In genomic region chr1:38834899-38835298, GRCm38 (mm10) we compare ENCODE assay signal across 8 mouse cellular contexts. TPM values are rescaled to one million over a fixed set of nuclear protein-coding genes. Genes with fewer than 3 reads are reported as not detected.
A peak's percentile ranks its signal among the peaks of the same experiment; 100 is the strongest.
DNase-seq lines count a peak whose midpoint lies in the region; ATAC-seq and TF ChIP-seq lines count a peak whose summit lies in the region.

No protein-coding gene starts in this region.

- no peak for DNase-seq in gastrocnemius, adult 2 months
- DNase-seq in gastrocnemius, adult 18-20 months (ENCODE audit: low spot score) = no peak
- peak; percentile 9 for DNase-seq in lung, postnatal 10 days
- no peak for DNase-seq in lung, postnatal 14 days
- DNase-seq in embryo, embryonic 9.5 days (ENCODE audit: extremely low spot score) = peak; percentile 47

- H3K4me3 ChIP-seq in gastrocnemius, adult 2 months = no peak overlapping the region
- H3K4me3 ChIP-seq in hindbrain, embryonic 12.5 days = peak overlapping the region; percentile 77; the same call in 1 of the 2 replicates
- H3K4me3 ChIP-seq in neural tube, embryonic 14.5 days (ENCODE audit: low read depth, low read length) = peak overlapping the region; percentile 75

- H3K4me1 ChIP-seq in hindbrain, embryonic 12.5 days = peaks cover 9% of the 10 kb centered on the region
- peaks cover 12% of the 10 kb centered on the region; the same call in 1 of the 2 replicates for H3K4me1 ChIP-seq in neural tube, embryonic 14.5 days (ENCODE audit: control insufficient read depth, insufficient read depth, low read length)

- 0 out of 2 replicates have a peak, but pooled peaks cover 3% of the 10 kb centered on the region for H3K36me3 ChIP-seq in hindbrain, embryonic 12.5 days
- H3K36me3 ChIP-seq in neural tube, embryonic 14.5 days (ENCODE audit: control insufficient read depth, insufficient read depth, low read length) = no peaks in the 10 kb centered on the region

- intact Hi-C loops in gastrocnemius, adult 2 months (cut with DNase I) = no loop called here

- no peak overlapping the region for H3K27ac ChIP-seq in gastrocnemius, adult 2 months
- no peak overlapping the region for H3K27ac ChIP-seq in hindbrain, embryonic 12.5 days
- no peak overlapping the region for H3K27ac ChIP-seq in neural tube, embryonic 14.5 days (ENCODE audit: low read depth, low read length)

- H3K4me2 ChIP-seq in hindbrain, embryonic 12.5 days (replicated peaks) = peak overlapping the region; percentile 99
- H3K4me2 ChIP-seq in neural tube, embryonic 14.5 days (ENCODE audit: low read depth, low read length) = peak overlapping the region; percentile 98

- no peak for ATAC-seq in hindbrain, embryonic 12.5 days (ENCODE audit: low FRiP score)
- no peak for ATAC-seq in neural tube, embryonic 14.5 days (ENCODE audit: low read depth)
- ATAC-seq in frontal cortex, adult (ENCODE audit: low TSS enrichment) = no peak

- H3K9me3 ChIP-seq in hindbrain, embryonic 12.5 days (replicated peaks) = no peaks in the 10 kb centered on the region
- H3K9me3 ChIP-seq in neural tube, embryonic 14.5 days (ENCODE audit: control insufficient read depth, low read length) = no peaks in the 10 kb centered on the region

- no peak overlapping the region for H3K9ac ChIP-seq in hindbrain, embryonic 12.5 days
- H3K9ac ChIP-seq in neural tube, embryonic 14.5 days (replicated peaks; ENCODE audit: low read depth, low read length) = no peak overlapping the region

- 23% methylated on average over 3 of the region's 3 CpGs for WGBS in hindbrain, embryonic 12.5 days
- 29% methylated on average over 3 of the region's 3 CpGs for WGBS in neural tube, embryonic 14.5 days

- peaks cover 33% of the 10 kb centered on the region for H3K27me3 ChIP-seq in hindbrain, embryonic 12.5 days
- no peaks in the 10 kb centered on the region for H3K27me3 ChIP-seq in neural tube, embryonic 14.5 days (ENCODE audit: control insufficient read depth, insufficient read depth, low read length)

- peak; percentile 33; the same call in 1 of the 2 replicates for TF ChIP-seq CTCF in gastrocnemius, adult 2 months (IDR thresholded peaks at IDR 0.05)

RNA-seq across cellular contexts. Expression of gene Lonrf2, which starts 1.6 kb away (rescaled TPM):
- total RNA-seq in gastrocnemius, adult 2 months (2021) = under 1 TPM; 0.15 to 0.73 TPM
- total RNA-seq in gastrocnemius, adult 18-20 months (2021) = under 1 TPM; 0.24 to 0.50 TPM
- 7.6 and 8.2 TPM in 2 replicates for polyA plus RNA-seq in hindbrain, embryonic 12.5 days (2016; fragmentation: Nextera tagmentation; extraction: Ambion mirVana)
- 29.4 and 31.1 TPM in 2 replicates for polyA plus RNA-seq in neural tube, embryonic 14.5 days (2014; fragmentation: Nextera tagmentation; extraction: Ambion mirVana)

Comparison
In these comparisons a context has a peak if more than half of its experiments do, and no peak if none do; other contexts are left out.
1. DNase-seq: peak in lung, postnatal 10 days (single experiment) and embryo, embryonic 9.5 days (single experiment); none in gastrocnemius, adult 2 months (single experiment), gastrocnemius, adult 18-20 months (single experiment) and lung, postnatal 14 days (single experiment).